Mouse (Mus musculus): ENCODE measurements at regions not wholly inside any gene's neighbourhood (a gene's known extent, or its start where the extent isn't known, plus 50 kb on each side); places are given as distances from the start of the nearest gene placed in this dataset.

- no peak for ATAC-seq (ENCODE audit: insufficient number of reproducible peaks, low FRiP score, low TSS enrichment, low read depth)
- H3K27me3 ChIP-seq: no peaks in the 10 kb centered on the region
- no peak overlapping the region for H3K9ac ChIP-seq
- H3K4me1 ChIP-seq: no peaks in the 10 kb centered on the region
- H3K27ac ChIP-seq: no peak overlapping the region
- no peak overlapping the region for H3K4me3 ChIP-seq
- WGBS: 69% methylated on average over 4 of the region's 4 CpGs
- H3K36me3 ChIP-seq: no peaks in the 10 kb centered on the region
- H3K4me2 ChIP-seq: no peak overlapping the region
- no peaks in the 10 kb centered on the region for H3K9me3 ChIP-seq
Measured at GRCm38 (mm10) chr9:111817461-111817860, 127.3 kb upstream of the Stac start.

- Histone ChIP-seq H3K27me3 (no peaks in the 10 kb centered on the region), H3K4me1 (no peaks in the 10 kb centered on the region), H3K4me2 (no peak overlapping the region), H3K9me3 (no peaks in the 10 kb centered on the region), H3K4me3 (no peak overlapping the region), H3K27ac (no peak overlapping the region), H3K9ac (no peak overlapping the region), H3K36me3 (no peaks in the 10 kb centered on the region)
- WGBS: 69% methylated on average over 6 of the region's 6 CpGs
- no peak for ATAC-seq (ENCODE audit: insufficient number of reproducible peaks, low FRiP score, low TSS enrichment, low read depth)
Measured at GRCm38 (mm10) chr9:111804931-111805330, 114.8 kb upstream of the Stac start.

- no peak overlapping the region for H3K9ac ChIP-seq
- H3K4me1 ChIP-seq: no peaks in the 10 kb centered on the region
- 75% methylated on average over 5 of the region's 5 CpGs for whole genome bisulfite sequencing
- no peaks in the 10 kb centered on the region for H3K36me3 ChIP-seq
- ATAC-seq (ENCODE audit: insufficient number of reproducible peaks, low FRiP score, low TSS enrichment, low read depth): no peak
- H3K9me3 ChIP-seq: no peaks in the 10 kb centered on the region
- H3K27me3 ChIP-seq: no peaks in the 10 kb centered on the region
- no peak overlapping the region for H3K27ac ChIP-seq
- H3K4me3 ChIP-seq: no peak overlapping the region
- H3K4me2 ChIP-seq: no peak overlapping the region
Measured at GRCm38 (mm10) chr9:111801381-111801780, 111.2 kb upstream of the Stac start.

GRCm38 (mm10) chr9:111800869-111801268 is 110.7 kb upstream of the Stac start:
- WGBS: 73% methylated on average over 5 of the region's 5 CpGs
- Histone ChIP-seq H3K27me3 (no peaks in the 10 kb centered on the region), H3K27ac (no peak overlapping the region), H3K4me1 (no peaks in the 10 kb centered on the region), H3K9ac (no peak overlapping the region), H3K36me3 (no peaks in the 10 kb centered on the region), H3K4me2 (no peak overlapping the region), H3K4me3 (no peak overlapping the region), H3K9me3 (no peaks in the 10 kb centered on the region)
- no peak for ATAC-seq (ENCODE audit: insufficient number of reproducible peaks, low FRiP score, low TSS enrichment, low read depth)

- Histone ChIP-seq H3K4me1 (no peaks in the 10 kb centered on the region), H3K4me2 (no peak overlapping the region), H3K9ac (no peak overlapping the region), H3K27ac (no peak overlapping the region), H3K4me3 (no peak overlapping the region), H3K36me3 (no peaks in the 10 kb centered on the region), H3K9me3 (no peaks in the 10 kb centered on the region), H3K27me3 (no peaks in the 10 kb centered on the region)
- ATAC-seq (ENCODE audit: insufficient number of reproducible peaks, low FRiP score, low TSS enrichment, low read depth): no peak
- 74% methylated on average over 3 of the region's 3 CpGs for WGBS
Measured at GRCm38 (mm10) chr9:111778981-111779380, 88.8 kb upstream of the Stac start.

GRCm38 (mm10) chr9:111777433-111778135 is 87.4 kb upstream of the Stac start:
- Histone ChIP-seq H3K9me3 (no peaks in the 10 kb centered on the region), H3K4me3 (no peak overlapping the region), H3K4me2 (no peak overlapping the region), H3K9ac (no peak overlapping the region), H3K4me1 (no peaks in the 10 kb centered on the region), H3K27ac (no peak overlapping the region), H3K27me3 (no peaks in the 10 kb centered on the region), H3K36me3 (no peaks in the 10 kb centered on the region)
- 66% methylated on average over 13 of the region's 13 CpGs for WGBS
- no peak for ATAC-seq (ENCODE audit: insufficient number of reproducible peaks, low FRiP score, low TSS enrichment, low read depth)

- H3K27me3 ChIP-seq: no peaks in the 10 kb centered on the region
- H3K9ac ChIP-seq: no peak overlapping the region
- no peaks in the 10 kb centered on the region for H3K4me1 ChIP-seq
- H3K9me3 ChIP-seq: no peaks in the 10 kb centered on the region
- no peak for ATAC-seq (ENCODE audit: insufficient number of reproducible peaks, low FRiP score, low TSS enrichment, low read depth)
- no peak overlapping the region for H3K4me3 ChIP-seq
- H3K4me2 ChIP-seq: no peak overlapping the region
- H3K27ac ChIP-seq: no peak overlapping the region
- no peaks in the 10 kb centered on the region for H3K36me3 ChIP-seq
- 86% methylated on average over 4 of the region's 4 CpGs for WGBS
Measured at GRCm38 (mm10) chr9:111774229-111774628, 84.1 kb upstream of the Stac start.

- Histone ChIP-seq H3K4me3 (no peak overlapping the region), H3K9ac (no peak overlapping the region), H3K4me1 (peaks cover 4% of the 10 kb centered on the region; the same call in 1 of the 2 replicates), H3K27me3 (no peaks in the 10 kb centered on the region), H3K9me3 (no peaks in the 10 kb centered on the region), H3K4me2 (no peak overlapping the region), H3K27ac (peak overlapping the region; percentile 17; the same call in 1 of the 2 replicates), H3K36me3 (no peaks in the 10 kb centered on the region)
- ATAC-seq (ENCODE audit: insufficient number of reproducible peaks, low FRiP score, low TSS enrichment, low read depth): peak; percentile 58; the same call in 1 of the 2 replicates
- WGBS: 35% methylated on average over 11 of the region's 11 CpGs
Measured at GRCm38 (mm10) chr9:111762653-111763468, 72.7 kb upstream of the Stac start.

GRCm38 (mm10) chr9:111755235-111755634 is 65.1 kb upstream of the Stac start:
- Histone ChIP-seq H3K9ac (no peak overlapping the region), H3K4me2 (no peak overlapping the region), H3K27ac (no peak overlapping the region), H3K36me3 (no peaks in the 10 kb centered on the region), H3K27me3 (no peaks in the 10 kb centered on the region), H3K4me3 (no peak overlapping the region), H3K9me3 (no peaks in the 10 kb centered on the region), H3K4me1 (no peaks in the 10 kb centered on the region)
- WGBS: 64% methylated on average over 10 of the region's 10 CpGs
- no peak for ATAC-seq (ENCODE audit: insufficient number of reproducible peaks, low FRiP score, low TSS enrichment, low read depth)

GRCm38 (mm10) chr9:111746151-111746550 is 56.0 kb upstream of the Stac start:
- 77% methylated on average over 6 of the region's 6 CpGs for WGBS
- H3K4me1 ChIP-seq: no peaks in the 10 kb centered on the region

GRCm38 (mm10) chr9:111745206-111745605 is 55.1 kb upstream of the Stac start:
- Histone ChIP-seq H3K4me2 (no peak overlapping the region), H3K9ac (no peak overlapping the region), H3K4me1 (0 out of 2 replicates have a peak, but pooled peaks cover 1% of the 10 kb centered on the region), H3K4me3 (no peak overlapping the region), H3K36me3 (no peaks in the 10 kb centered on the region), H3K27ac (no peak overlapping the region), H3K9me3 (no peaks in the 10 kb centered on the region), H3K27me3 (no peaks in the 10 kb centered on the region)
- WGBS: 44% methylated on average over 3 of the region's 3 CpGs
- no peak for ATAC-seq (ENCODE audit: insufficient number of reproducible peaks, low FRiP score, low TSS enrichment, low read depth)

More at GRCm38 (mm10) chr9:111746151-111746550, 56.0 kb upstream of the Stac start:
- H3K36me3 ChIP-seq: no peaks in the 10 kb centered on the region
- H3K27ac ChIP-seq: no peak overlapping the region
- ATAC-seq (ENCODE audit: insufficient number of reproducible peaks, low FRiP score, low TSS enrichment, low read depth): no peak
- no peak overlapping the region for H3K4me3 ChIP-seq
- H3K9ac ChIP-seq: no peak overlapping the region
- no peak overlapping the region for H3K4me2 ChIP-seq
- H3K9me3 ChIP-seq: no peaks in the 10 kb centered on the region
- no peaks in the 10 kb centered on the region for H3K27me3 ChIP-seq

Data from limb, embryonic 15.5 days (tissue).